Comparison of ENCODE assay signal across 15 mouse cellular contexts in genomic region chr8:60714724-60715123, GRCm38 (mm10).
"Had no signal": no experiment of that assay in that cellular context is flagged by ENCODE, and none has a peak within 500 bp of the region (broad histone marks: within the 10 kb centered on the region; RNA-seq: fewer than 3 reads in every experiment).

No protein-coding gene starts in this region.

- DNase-seq: gastrocnemius, adult 2 months; gastrocnemius, postnatal 14 days; gastrocnemius, postnatal 36 days; heart, adult 18-20 months; heart, postnatal 10 days; heart, postnatal 4 days; kidney, adult 18-20 months; kidney, adult 8-10 months; kidney, postnatal 10 days; kidney, postnatal 25 days; kidney, postnatal 4 days; liver; liver, embryonic 13.5 days had no signal

- ATAC-seq: hindbrain, postnatal 0 days; intestine, postnatal 0 days had no signal
